Mouse (Mus musculus) kidney, adult 2 months (tissue): ENCODE measurements around the gene Foxl1.

Experiments
- CTCF ChIP-seq: fragments of 200-500 bp; conservative IDR thresholded peaks from 2 replicates; pipeline ENCODE4 v1.5.1; 2011; ENCODE audit warnings: low read depth, mild to moderate bottlenecking, control low read depth, low read length, moderate library complexity, mixed read lengths; ENCODE audit not compliant: insufficient read depth, insufficient read length
- POLR2A ChIP-seq: fragments of 200-500 bp; IDR thresholded peaks from one replicate; pipeline ENCODE4 v1.6.1; 2011; ENCODE audit warnings: low read depth, low read length, control low read depth

- TF ChIP-seq CTCF = no peak
- no peak for TF ChIP-seq POLR2A
These were observed 444 bp upstream of the Foxl1 start for GRCm38 (mm10) chr8:121127291-121127701.
